Mouse (Mus musculus) urinary bladder, postnatal 10 days (tissue): Measurements from ENCODE around the gene Mtmr3.

Experiments
- DNase-seq: peaks from one replicate; pipeline ENCODE4 v3.0.0; 2022; ENCODE audit warnings: low spot score

The Mtmr3 gene

GRCm38 (mm10) chr11:4518981-4519380 lies 75.7 kb downstream of the Mtmr3 start:
- DNase-seq = no peak

- DNase-seq = no peak
Measured at GRCm38 (mm10) chr11:4507421-4507820, 87.2 kb downstream of the Mtmr3 start.

GRCm38 (mm10) chr11:4506486-4506885 lies 88.2 kb downstream of the Mtmr3 start:
- DNase-seq = no peak

DNA sequence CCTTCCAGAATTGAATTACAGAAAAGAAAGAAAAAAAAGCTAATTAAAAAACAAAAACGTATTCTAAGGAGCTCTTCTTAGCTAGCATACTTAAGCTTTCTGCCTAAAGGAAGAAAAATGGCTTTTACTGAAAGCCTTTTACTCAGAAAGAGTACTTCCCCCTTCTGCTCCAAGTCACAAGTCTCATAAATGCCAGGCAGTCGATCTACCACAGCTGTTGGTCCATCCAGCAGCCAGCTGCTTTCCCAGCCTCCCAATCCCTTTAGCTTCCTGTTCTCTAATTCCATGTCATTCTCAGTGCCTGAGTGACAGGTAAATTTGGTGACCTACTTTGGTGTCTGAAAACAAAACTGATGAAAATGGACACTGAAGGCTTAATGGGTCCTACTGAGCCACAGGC lies 92.5 kb downstream of the Mtmr3 start:
- DNase-seq = no peak

DNA sequence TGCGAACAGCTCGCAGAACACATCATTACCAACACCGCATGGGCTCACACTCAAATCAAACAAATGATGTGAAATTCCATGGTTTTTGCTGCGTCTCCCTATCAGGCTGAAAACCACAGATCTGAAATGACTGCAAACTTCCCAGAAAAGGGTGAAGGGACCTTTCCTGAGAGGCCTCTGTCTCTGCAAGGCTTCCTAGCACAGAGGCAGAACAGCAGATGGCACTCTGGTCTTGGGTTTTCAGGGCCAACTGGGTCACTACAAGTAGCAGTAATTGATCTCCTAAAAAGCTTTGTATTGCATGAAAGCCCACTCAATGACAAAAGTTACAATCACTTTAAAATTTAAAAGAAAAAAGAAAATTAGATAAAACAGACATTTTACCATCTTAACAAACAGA lies 93.8 kb downstream of the Mtmr3 start:
- no peak for DNase-seq

DNA sequence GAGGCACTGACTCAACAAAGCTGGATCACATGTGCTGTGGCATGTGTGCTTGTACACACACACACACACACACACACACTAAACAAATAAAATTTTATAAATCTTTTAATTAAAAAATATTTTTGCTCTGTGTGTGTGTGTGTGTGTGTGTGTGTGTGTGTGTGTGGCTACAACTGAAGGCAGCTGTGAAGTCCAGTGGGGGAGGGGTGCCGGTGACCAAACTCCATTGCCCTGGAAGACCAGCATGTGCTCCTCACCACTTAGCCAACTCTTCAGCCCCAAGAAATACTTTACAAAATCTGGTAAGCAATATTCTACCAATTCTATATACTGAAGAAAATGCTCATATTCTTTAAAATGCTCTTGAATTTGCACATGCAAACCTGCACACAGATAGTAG lies 94.4 kb downstream of the Mtmr3 start:
- DNase-seq = no peak

DNA sequence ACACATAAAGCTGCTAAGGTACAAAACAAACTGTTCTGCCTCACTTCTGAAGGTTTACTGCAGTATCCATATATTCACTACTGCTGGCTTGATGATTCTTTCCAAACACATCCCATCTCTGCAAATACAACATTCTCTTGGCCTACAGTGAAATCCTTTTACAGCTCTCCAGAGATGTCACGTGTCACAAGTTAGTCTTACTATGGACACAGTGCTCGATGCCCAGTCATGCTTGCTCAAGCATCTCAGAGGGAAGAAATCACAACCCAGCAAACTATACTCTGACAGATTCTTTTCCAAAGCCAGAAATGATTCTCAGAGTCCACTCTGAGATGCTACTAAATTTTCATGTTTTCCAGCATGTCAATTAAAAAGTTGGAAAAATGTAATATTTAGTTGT lies 95.2 kb downstream of the Mtmr3 start:
- DNase-seq = no peak

GRCm38 (mm10) chr11:4498774-4499173 lies 95.9 kb downstream of the Mtmr3 start:
- DNase-seq = no peak

DNA sequence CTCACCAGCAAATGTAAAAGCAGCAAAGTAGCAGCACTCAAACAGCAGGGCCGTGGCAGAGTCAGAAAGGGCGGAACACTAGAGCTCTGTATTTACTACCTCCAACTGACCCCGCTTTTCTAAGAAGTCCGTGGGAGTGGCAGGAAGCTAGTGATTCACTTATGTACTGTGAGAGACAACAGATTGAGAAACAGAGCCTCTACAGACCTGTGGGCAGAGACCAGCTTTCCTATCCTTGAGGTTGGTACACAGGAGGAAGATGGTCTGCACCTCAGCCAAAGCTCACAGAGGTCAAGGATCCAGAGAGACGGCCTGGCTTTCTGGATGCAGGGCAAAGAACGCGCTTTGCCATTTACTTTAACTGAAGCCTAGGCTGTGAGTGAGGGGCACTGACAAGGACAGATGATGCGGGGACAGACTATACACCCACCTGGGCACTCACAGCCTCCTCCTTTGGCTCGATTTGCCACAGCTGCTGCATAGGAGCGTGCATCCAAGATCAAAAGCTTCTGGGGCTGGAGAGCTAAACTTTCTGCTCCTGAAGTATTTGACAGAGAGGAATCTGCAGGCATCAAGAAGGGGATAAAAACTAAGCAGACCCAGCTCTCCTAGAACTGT lies 97.1 kb downstream of the Mtmr3 start:
- no peak for DNase-seq

DNA sequence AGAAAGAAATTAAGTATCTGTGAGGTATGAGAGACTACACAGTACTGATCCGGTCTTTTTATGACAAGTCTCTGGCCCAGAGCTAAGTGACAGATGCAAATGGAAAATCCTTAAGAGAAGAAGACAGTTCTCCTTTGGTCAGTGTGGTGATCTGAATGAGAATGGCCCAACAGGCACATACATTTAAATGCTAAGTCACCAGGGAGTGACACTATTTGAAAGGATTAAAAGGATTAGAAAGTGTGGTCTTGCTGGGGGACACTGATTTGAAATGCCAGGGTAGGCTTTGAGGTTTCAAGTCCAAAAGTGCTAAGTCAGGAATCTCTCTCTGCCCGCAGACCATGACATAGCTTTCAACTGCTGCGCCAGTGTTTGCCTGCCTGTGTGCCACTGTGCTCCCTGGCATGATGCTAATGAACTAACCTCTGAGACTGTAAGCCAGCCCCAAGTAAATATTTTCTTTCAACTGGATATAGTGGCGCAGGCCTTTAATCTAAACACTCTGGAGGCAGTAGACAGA lies 99.6 kb downstream of the Mtmr3 start:
- no peak for DNase-seq

GRCm38 (mm10) chr11:4489207-4489606 lies 105.5 kb downstream of the Mtmr3 start:
- no peak for DNase-seq

DNA sequence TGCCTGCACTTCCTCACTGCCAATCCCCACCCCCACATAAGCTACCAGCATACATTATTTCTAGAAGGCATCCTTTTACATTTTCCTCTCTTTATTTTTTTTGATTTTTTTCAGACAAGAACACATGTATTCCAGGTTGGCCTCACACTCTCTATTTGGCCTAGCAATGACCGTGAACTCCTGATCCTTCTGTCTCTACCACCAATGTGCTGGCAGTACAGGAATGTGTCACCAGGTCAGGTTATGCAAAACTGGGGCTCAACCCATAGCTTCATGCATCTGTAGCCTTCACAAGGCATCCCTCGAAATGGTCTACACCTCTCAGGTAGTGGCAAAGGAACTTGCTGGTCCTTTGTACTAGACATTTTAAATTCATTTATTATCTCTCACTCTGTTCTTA lies 105.9 kb downstream of the Mtmr3 start:
- no peak for DNase-seq

DNA sequence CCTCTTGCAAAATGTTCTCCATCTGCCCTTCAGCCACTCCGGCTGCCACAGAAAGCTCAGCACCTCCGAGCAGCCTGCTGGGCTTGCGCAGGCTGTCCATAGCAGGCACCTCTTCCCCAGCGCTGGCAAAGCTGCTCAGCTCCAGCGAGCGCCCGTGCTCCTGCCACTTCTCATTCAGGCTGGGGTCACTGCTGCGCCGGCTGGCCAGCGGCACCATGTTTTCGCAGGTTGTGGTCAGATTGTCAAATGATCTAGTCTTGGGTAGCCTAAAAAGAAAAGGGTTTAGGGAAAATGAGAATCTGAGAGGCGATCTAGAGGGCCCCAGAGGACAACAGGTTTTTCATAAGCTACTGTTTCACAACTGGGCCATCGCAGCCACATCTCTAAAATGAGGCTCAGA lies 106.3 kb downstream of the Mtmr3 start:
- DNase-seq = no peak

- DNase-seq = no peak
Measured at GRCm38 (mm10) chr11:4487401-4487965, 107.2 kb downstream of the Mtmr3 start.

- no peak for DNase-seq
Measured at GRCm38 (mm10) chr11:4484541-4484940, 110.1 kb downstream of the Mtmr3 start.

DNA sequence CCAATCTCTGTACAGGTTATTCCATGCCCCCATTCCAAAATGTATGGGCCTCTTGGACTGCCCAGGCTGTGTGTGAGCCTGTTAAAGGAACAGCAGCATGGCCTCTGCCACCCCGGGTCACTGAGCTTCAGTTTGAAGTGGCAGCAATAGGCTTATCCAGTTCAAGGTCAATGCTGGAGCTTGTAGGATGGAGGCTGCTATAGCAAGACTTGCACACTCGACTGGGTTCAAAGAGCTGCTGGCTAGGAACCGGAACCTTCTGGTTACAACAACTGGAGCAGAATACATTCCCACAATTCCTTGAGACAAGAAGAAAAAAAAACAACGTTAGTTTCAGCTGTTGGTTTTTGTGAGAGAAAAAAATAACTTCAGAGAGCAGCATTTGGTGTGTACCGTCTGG lies 112.0 kb downstream of the Mtmr3 start:
- DNase-seq = no peak

DNA sequence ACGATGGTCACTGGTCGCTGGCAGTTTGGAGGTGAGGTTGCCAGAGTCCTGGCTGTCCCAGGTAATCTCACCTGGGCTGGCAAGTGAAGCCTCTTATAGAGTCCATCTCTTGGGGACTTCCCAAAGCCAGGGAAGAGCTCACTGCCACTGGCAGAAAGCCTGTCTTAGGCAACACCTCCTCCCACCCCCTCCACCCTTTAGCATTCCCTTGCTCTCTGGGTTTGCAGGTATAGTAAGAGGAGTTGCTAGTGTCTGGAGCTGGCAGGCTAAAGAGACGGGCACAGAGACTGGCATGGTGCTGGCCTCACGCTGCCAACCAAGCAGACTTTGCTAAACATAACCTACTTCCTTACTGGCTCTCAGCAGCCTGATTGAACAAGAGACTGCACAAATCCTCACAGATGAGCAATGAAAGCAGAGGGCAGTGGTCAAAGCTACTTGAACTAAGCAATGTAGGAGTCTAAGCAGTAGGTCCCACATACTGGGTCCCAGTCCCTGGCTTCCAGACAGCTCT lies 118.4 kb downstream of the Mtmr3 start:
- no peak for DNase-seq

DNA sequence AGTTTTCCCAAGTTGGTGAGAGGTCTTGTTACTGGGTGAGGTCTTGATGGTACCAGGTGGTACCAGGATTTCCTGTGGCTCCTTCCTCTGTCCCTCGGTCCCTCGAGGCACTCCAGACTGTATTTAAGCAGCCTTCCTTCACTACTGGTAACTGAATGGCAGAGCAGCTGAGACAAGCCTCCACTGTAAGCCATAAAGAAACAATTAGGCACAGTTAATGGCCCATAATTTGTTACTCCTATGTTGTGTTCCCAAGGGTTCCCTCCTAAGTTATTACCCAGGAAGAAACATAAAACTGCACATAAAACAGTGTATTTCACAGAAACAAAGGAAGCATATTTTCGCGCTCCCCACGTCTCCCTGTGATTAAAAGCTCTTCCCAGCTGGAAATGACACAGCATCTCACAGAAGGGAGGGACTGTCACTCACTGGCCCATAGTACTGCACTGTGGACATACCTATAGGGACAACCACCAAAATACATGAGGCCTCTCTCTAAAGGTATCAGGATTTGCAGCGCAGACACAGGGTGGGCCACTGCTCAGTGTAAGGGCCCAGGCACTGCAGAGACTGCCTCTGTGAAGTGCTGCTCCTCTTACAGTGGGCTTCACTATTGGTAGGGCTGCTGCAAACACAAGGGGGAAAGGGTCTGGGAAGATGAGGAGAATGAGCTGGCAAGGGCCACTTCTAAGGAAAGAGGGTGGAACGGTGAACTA lies 122.0 kb downstream of the Mtmr3 start:
- no peak for DNase-seq

DNA sequence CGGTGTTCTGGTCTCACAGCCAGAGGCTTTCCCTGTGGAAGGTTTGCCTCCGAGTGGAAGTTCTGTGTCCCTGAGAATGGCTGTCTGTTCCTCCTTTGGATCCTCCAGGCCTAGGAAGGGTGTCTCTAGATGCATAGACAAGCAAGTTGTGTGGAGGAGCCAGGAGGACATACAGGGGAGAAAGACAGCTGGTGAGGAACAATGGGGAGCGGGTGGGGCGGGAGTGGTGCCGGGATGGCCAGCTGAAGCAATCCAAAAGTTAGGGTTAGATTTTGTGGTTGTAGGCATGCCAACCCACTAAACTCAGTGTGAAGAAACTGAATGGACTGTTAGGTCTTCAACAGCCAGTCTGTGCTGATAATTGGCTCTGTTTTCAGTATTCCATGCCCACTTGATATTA lies 122.9 kb downstream of the Mtmr3 start:
- DNase-seq = no peak

DNA sequence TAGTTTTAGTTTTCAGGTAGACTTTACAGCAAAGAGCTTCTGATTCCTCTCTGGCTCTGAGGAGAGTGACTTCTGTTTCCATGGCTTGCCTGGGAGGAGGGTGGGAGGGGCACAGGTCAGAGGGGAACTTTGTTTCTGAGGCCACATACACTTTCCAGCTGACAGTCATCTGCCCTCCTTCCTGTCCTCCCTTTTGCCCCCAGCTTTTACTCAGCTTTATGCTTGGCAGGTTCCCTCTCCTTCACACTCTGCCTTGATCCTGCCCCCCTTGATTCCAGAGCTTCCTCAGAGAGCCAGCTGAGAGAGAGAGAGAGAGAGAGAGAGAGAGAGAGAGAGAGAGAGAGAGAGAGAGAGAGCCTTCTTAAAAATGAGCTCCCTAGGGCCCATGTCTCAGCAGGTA lies 123.4 kb downstream of the Mtmr3 start:
- no peak for DNase-seq

DNA sequence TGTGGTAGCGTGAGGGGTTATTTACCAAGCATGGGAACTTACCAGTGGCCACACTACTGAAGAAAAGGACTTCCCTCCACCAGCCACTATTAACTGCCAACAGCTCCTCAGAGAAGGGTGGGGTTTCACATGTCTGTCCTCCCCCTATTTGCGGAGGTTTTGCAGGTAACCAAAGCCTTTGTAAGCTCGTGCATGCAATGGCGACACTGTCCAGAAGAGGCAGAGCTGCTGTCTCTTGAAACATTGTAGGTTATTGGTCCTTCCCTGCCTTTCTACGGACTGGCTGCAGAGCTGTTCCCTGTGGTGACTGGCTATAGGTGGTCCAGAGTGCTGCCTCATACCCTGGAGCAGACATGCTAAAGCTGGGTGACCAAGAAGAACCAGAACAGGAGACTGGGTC lies 125.6 kb downstream of the Mtmr3 start:
- DNase-seq = no peak

DNA sequence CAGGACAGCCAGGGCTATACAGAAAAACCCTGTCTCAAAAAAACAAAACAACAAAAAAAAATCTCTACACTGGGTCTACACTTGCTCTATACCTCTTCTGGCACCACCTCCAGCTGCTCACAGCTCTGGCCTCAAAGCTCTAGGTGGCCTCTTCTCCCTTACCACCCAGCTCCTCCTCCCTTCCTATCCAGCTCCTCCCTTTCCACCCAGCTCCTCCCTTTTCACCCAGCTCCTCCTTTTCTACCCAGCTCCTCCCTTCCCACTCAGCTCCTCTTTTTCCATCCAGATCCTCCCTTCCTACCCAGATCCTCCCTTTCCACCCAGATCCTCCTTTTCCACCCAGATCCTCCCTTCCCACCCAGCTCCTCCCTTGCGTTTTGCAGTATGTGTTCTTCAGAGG lies 127.2 kb downstream of the Mtmr3 start:
- no peak for DNase-seq

DNA sequence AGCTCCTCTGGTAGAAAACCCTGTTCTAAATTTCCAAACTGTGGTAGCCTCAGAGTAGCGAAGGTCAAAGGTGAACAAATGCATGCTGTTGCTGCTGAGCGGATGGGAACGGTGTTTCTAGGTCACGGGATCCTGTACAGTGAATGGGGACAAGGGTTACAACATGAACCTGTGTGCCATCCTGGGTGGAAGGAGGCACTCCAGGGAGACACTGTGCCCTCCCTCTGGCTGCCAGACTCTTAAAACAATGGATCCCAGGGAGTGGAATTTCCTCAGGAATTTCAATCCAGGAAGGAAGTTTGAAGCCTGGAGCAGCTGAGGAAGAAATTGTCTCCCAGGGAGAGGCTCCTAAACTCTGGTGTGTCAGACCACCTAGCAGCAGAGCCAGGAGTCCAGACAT lies 128.5 kb downstream of the Mtmr3 start:
- no peak for DNase-seq
